Mouse (Mus musculus) liver, postnatal 0 days (tissue): ENCODE results near the gene Rchy1. TPM values are rescaled to one million over a fixed set of nuclear protein-coding genes. Genes with fewer than 3 reads are reported as not detected.

ENCODE experiments used
- ATAC-seq: fragments of 200-750 bp; cut with Nextera tagmentation; 2 replicates; pipeline ENCODE4 v1.8.0; 2017; ENCODE audit warnings: mild to moderate bottlenecking, moderate library complexity
- DNase-seq: peaks from one replicate; pipeline ENCODE4 v3.0.0-alpha.2; 2016
- H3K27ac ChIP-seq: fragments of 300-500 bp; sonication (generic); 2 replicates; pipeline ENCODE4 v1.5.1; 2014; ENCODE audit warnings: antibody characterized with exemption, moderate library complexity, mild to moderate bottlenecking, low read depth
- H3K27me3 ChIP-seq: fragments of 300-500 bp; sonication (generic); 2 replicates; pipeline ENCODE4 v1.6.1; 2014; ENCODE audit warnings: low read length, control low read depth, mixed read lengths; ENCODE audit not compliant: insufficient read depth
- H3K36me3 ChIP-seq: fragments of 300-500 bp; sonication (generic); replicated peaks from 2 replicates; pipeline ENCODE4 v1.6.1; 2014; ENCODE audit warnings: mild to moderate bottlenecking, control low read depth, low read length, moderate library complexity, mixed read lengths; ENCODE audit not compliant: insufficient read depth
- H3K4me1 ChIP-seq: fragments of 300-500 bp; sonication (generic); 2 replicates; pipeline ENCODE4 v1.6.1; 2014; ENCODE audit warnings: antibody characterized with exemption, mild to moderate bottlenecking, control low read depth; ENCODE audit not compliant: insufficient read depth
- H3K4me2 ChIP-seq: fragments of 300-500 bp; sonication (generic); 2 replicates; pipeline ENCODE4 v1.6.1; 2014; ENCODE audit warnings: low read depth, mild to moderate bottlenecking, low read length, moderate library complexity, mixed read lengths
- H3K4me3 ChIP-seq: fragments of 300-500 bp; sonication (generic); 2 replicates; pipeline ENCODE4 v1.5.1; 2014; ENCODE audit warnings: low read depth, low read length
- H3K9ac ChIP-seq: fragments of 300-500 bp; sonication (generic); replicated peaks from 2 replicates; pipeline ENCODE4 v1.6.1; 2014; ENCODE audit warnings: mild to moderate bottlenecking, moderate library complexity
- H3K9me3 ChIP-seq: fragments of 300-500 bp; sonication (generic); 2 replicates; pipeline ENCODE4 v1.6.1; 2016; ENCODE audit warnings: mild to moderate bottlenecking, control low read depth, low read length, mixed read lengths
- CTCF ChIP-seq: sonication (generic); IDR thresholded peaks from 2 replicates; pipeline ENCODE4 v1.5.1; 2016; ENCODE audit warnings: antibody characterized with exemption, low read depth
- EP300 ChIP-seq: IDR thresholded peaks from 2 replicates; pipeline ENCODE4 v1.6.1; 2016; ENCODE audit warnings: antibody characterized with exemption, low read depth, mild to moderate bottlenecking
- WGBS: fragments of 180-500 bp; shearing (Covaris S2); extraction: QIAGEN DNeasy Blood & Tissue Kit; methylation state at CpG from one replicate; pipeline ENCODE4 v1.1.7; 2014; ENCODE audit not compliant: insufficient replicate concordance; 5-methylcytosine and 5-hydroxymethylcytosine counted together
- polyA plus RNA-seq: library from polyadenylated mRNA; unstranded; fragments of >200 nt; fragmentation: Nextera tagmentation; extraction: Ambion mirVana; gene quantifications from 2 replicates; pipeline ENCODE4 v1.2.1, GENCODE M21; 2015

The Rchy1 gene
- polyA plus RNA-seq, 1 experiment from 2014 or later = 31.0 TPM

DNA sequence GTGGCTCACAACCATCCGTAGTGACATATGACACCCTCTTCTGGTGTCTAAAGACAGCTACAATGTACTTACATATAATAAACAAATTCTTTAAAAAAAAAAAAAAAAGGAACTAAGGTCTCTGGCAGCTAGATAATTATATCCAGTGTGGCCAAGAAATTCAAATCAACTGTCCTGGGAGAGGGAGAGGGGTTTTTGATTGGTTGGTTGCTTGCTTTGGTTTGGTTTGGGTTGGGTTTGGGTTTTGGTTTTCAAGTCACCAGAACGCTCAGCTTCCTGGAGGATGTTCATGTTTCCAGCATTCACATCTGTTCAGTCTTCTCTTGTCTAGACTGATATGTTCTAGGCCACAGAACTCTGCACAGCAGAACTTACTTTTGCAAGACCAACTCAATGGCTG, 30.2 kb upstream of the Rchy1 start:
- H3K9ac ChIP-seq = no peak overlapping the region
- DNase-seq = no peak
- no peaks in the 10 kb centered on the region for H3K9me3 ChIP-seq
- 62% methylated on average over 2 of the region's 2 CpGs for WGBS
- no peak overlapping the region for H3K4me3 ChIP-seq
- no peak overlapping the region for H3K27ac ChIP-seq
- H3K36me3 ChIP-seq = no peaks in the 10 kb centered on the region
- H3K27me3 ChIP-seq = no peaks in the 10 kb centered on the region
- TF ChIP-seq CTCF (no peak), EP300 (no peak)
- ATAC-seq = no peak
- no peak overlapping the region for H3K4me2 ChIP-seq
- H3K4me1 ChIP-seq = no peaks in the 10 kb centered on the region

DNA sequence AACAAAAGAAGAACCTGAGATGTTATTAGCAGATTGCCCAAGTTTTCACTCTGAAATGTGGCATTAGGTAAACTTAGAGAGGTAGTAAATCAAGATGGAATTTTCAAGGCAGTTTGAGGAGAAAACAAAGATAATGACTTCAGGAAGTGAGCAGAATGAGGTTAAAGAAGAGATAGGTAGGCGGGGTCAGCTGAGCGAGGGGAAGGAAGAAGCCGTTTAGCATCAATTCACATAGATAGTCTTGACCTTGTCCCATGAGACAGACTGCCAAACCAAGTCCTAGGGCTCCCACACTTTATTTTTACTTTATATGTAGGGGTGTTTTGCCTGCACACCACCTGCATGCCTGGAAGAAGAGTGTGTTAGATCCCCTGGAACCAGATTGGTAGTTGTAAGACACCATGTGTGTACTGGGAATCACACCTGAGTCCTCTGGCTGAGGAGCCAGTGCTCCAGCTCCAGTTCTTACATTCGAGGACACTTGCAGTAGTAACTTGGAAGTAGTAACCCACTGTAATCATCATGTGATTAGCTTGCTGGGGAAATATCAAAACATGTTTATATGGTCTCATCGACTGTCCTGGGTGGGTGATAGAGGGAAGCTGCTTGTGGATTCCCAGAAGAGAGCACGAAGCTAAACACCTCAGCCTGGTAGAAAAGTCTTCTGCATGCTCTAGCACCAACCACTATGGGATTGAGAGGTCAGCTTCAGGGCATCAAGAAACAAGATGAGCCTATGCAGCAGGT, 28.5 kb upstream of the Rchy1 start:
- no peak overlapping the region for H3K4me2 ChIP-seq
- no peak overlapping the region for H3K9ac ChIP-seq
- H3K27ac ChIP-seq = no peak overlapping the region
- ATAC-seq = no peak
- DNase-seq = no peak
- no peaks in the 10 kb centered on the region for H3K36me3 ChIP-seq
- TF ChIP-seq EP300 (no peak), CTCF (no peak)
- H3K9me3 ChIP-seq = no peaks in the 10 kb centered on the region
- H3K4me1 ChIP-seq = no peaks in the 10 kb centered on the region
- H3K27me3 ChIP-seq = no peaks in the 10 kb centered on the region
- WGBS = 57% methylated on average over 6 of the region's 6 CpGs
- H3K4me3 ChIP-seq = no peak overlapping the region

DNA sequence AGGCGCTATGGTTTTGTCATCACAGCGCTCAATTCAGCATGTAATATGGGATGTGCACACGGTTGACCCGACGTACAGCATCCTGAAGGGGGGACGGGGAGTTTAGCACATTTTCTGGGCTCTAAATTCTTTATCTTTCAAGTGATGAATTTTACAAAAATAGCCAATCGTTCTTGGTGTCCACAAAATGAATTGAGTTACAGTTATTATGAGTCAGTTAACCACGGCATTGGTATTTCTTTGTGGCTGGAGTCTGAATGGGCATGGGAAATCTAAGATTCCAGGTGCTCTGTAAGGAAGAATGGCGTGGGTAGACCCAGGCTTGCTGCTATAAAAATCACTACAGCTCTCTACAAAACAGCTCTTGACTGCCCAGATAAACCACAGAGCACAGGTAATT, 26.4 kb upstream of the Rchy1 start:
- Histone ChIP-seq H3K9me3 (no peaks in the 10 kb centered on the region), H3K27me3 (no peaks in the 10 kb centered on the region), H3K27ac (no peak overlapping the region), H3K4me3 (no peak overlapping the region), H3K4me2 (no peak overlapping the region), H3K4me1 (no peaks in the 10 kb centered on the region), H3K36me3 (no peaks in the 10 kb centered on the region), H3K9ac (no peak overlapping the region)
- no peak for ATAC-seq
- TF ChIP-seq CTCF (no peak), EP300 (no peak)
- no peak for DNase-seq
- WGBS = 79% methylated on average over 9 of the region's 9 CpGs

DNA sequence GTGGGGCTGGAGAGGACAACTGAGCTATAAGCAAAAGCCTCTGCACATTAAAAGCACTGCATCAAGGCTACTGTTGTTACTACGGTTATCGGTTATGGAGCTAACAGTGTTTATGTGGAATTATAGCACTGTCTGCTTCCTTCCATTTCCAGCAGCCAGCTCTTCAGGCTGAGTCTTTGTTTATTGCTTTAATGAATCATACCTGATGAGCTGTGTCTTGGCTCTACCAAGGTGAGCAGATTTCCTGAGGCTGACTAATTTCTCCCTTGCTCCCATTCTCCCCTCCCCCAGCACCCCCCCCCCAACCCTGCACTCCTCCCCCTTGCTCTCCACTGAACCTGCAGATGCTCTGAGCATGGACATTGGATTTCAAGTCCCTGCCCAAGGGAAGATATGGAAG, 24.9 kb upstream of the Rchy1 start:
- Histone ChIP-seq H3K36me3 (no peaks in the 10 kb centered on the region), H3K27me3 (no peaks in the 10 kb centered on the region), H3K4me2 (no peak overlapping the region), H3K9ac (no peak overlapping the region), H3K9me3 (no peaks in the 10 kb centered on the region), H3K4me3 (no peak overlapping the region), H3K4me1 (no peaks in the 10 kb centered on the region), H3K27ac (no peak overlapping the region)
- ATAC-seq (no peak), DNase-seq (no peak)
- WGBS = 84% methylated on average over 2 of the region's 2 CpGs
- TF ChIP-seq EP300 = no peak
- no peak for TF ChIP-seq CTCF

DNA sequence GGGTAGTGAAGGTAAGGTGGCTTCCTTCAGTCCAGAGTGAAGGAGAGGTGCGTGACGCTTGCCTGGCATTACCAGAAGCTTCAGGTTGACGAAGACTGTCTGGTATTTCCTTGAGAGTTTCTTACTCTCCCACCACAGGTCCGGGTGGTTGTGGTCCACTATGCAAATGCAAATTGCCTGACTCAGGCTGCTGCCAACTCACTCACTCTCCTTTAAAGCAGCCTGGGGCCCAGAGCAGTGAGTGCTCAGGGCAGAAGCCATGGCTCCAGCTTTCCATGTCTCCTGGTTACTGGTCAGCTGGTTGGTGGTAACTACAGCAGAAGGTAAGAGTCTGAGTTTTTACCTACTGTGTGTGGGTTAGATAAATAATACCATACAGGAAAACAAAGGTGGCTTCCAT, 24.4 kb upstream of the Rchy1 start, which contains the start of gene Odaph:
Gene Odaph, plus strand, starts transcription at position 240 of the 400 bp plus-strand sequence.
- 59% methylated on average over 4 of the region's 4 CpGs for WGBS
- TF ChIP-seq EP300 (no peak), CTCF (no peak)

DNA sequence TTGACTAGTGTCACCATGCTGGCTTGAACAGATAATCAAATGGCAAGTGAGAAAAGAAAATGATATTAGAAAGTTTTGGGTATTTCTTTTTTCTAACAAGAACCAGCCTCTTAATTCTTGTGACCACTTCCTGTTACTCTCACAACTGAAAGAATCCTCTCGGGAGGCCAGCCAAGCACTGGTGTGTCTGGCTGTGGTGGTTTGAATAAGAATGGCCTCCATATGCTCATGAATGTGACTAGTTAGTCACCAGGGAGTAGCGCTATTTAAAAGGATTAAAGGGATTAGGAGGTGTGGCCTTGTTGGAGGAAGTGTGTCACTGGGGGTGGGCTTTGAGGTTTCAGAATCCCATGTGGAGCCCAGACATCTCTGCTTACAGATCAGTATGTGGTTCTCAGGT, 22.9 kb upstream of the Rchy1 start:
- TF ChIP-seq EP300 (no peak), CTCF (no peak)
- 66% methylated on average over 2 of the region's 2 CpGs for WGBS
- Histone ChIP-seq H3K27ac (no peak overlapping the region), H3K4me1 (no peaks in the 10 kb centered on the region), H3K4me2 (no peak overlapping the region), H3K9me3 (no peaks in the 10 kb centered on the region), H3K36me3 (no peaks in the 10 kb centered on the region), H3K27me3 (no peaks in the 10 kb centered on the region), H3K9ac (no peak overlapping the region), H3K4me3 (no peak overlapping the region)
- DNase-seq (no peak), ATAC-seq (no peak)

More for the DNA sequence above, 24.4 kb upstream of the Rchy1 start, which contains the start of gene Odaph:
- Histone ChIP-seq H3K4me1 (no peaks in the 10 kb centered on the region), H3K9me3 (no peaks in the 10 kb centered on the region), H3K4me2 (no peak within 1 kb of the TSS), H3K36me3 (no peaks in the 10 kb centered on the region), H3K4me3 (no peak within 1 kb of the TSS), H3K27me3 (no peaks in the 10 kb centered on the region), H3K27ac (no peak within 1 kb of the TSS), H3K9ac (no peak within 1 kb of the TSS)
- ATAC-seq = no peak
- DNase-seq = no peak

DNA sequence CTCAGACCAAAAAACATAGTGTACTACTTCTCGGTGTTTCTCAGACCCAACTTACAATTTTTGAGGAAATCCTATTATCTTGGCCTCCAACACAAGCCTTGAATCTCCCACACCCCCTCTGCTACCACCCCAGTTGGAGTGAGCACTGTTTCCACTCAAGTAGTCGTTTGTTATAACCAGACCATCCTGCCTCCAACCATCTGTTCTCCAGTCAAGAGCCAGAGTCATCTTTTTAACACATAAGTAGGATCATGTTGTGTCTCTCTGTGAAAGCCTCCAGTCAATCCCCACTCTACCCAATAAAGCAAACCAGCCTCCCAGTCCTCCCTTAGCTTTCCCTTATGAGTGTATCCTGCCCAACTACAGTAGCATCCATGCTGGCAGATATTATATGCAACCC, 20.6 kb upstream of the Rchy1 start:
- 65% methylated on average over 2 of the region's 2 CpGs for WGBS
- Histone ChIP-seq H3K4me2 (no peak overlapping the region), H3K27me3 (no peaks in the 10 kb centered on the region), H3K27ac (no peak overlapping the region), H3K9ac (no peak overlapping the region), H3K9me3 (no peaks in the 10 kb centered on the region), H3K4me1 (no peaks in the 10 kb centered on the region), H3K36me3 (no peaks in the 10 kb centered on the region), H3K4me3 (no peak overlapping the region)
- TF ChIP-seq CTCF (no peak), EP300 (no peak)
- no peak for DNase-seq
- no peak for ATAC-seq
